Mouse (Mus musculus): Measurements from ENCODE around the gene Cers3. TPM values are rescaled to one million over a fixed set of nuclear protein-coding genes. Genes with fewer than 3 reads are reported as not detected.

Cers3 gene
- total and polyA plus RNA-seq, 3 experiments: 0.04 TPM; not detected in 2

DNA sequence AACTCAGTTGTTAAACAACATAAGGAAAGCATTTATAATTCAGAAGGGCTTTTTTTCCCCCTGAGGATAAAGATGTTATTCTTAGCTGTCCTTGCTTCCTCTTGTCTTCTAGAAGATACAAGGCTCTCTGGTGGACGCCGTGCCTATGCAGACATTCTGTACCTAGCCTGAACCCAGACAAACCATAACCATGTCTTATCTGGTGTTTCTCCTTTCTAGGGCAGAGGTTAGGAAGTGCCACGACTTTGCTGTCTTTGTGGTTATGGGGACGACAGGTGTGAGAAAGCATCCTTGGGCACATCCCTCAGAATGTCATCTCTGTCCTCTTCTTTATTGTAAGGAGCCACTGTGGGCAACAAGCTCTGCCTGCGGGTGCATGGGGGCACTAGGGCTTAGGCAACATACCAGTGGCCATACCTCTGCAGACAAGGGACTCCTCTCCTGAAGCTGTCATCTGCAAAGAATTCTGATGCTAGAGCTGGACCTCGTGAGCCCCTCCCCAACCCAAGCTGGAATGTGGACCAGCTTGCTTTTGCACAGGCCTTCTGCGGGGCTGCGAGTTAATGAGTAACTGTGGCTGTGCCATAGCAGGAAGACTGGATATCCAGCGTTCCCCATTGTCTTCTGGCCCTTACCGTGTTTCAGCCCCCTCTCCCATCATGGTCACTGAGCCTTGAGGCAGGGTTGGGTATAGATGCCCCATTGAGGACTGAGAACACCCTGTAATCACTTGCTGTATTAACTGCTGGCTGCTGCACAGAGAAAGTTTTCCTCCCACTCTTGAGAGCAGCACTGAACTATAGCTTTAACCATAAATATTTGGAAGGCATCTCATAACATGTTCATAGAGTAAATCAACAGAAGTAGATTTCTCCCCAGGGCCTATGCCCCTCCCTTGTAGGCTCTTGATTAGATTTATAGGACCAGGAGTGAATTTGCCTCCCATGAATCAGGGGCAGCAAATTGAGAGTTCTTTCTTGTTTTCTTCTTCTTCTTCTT lies 36.9 kb downstream of the Cers3 start:
- Histone ChIP-seq H3K27ac (ENCODE audit: control insufficient read depth, low read depth, low read length) (no peak overlapping the region), H3K9me3 (replicated peaks; ENCODE audit: insufficient read depth, low read length) (no peaks in the 10 kb centered on the region), H3K79me2 (ENCODE audit: control insufficient read depth, insufficient read depth, low read length, poor library complexity) (no peaks in the 10 kb centered on the region), H3K9ac (ENCODE audit: control insufficient read depth, low read depth, low read length, poor library complexity, severe bottlenecking) (no peak overlapping the region), H3K4me1 (ENCODE audit: control insufficient read depth in 1 of 2, insufficient read depth in 2 of 2, low read length in 2 of 2) (no peaks in the 10 kb centered on the region), H3K36me3 (ENCODE audit: control insufficient read depth in 1 of 2, insufficient read depth in 2 of 2, low read length in 2 of 2) (no peaks in the 10 kb centered on the region), H3K4me3 (ENCODE audit: control insufficient read depth in 1 of 2, insufficient read depth in 1 of 2, low read depth in 2 of 2, low read length in 2 of 2) (no peak overlapping the region), H3K27me3 (ENCODE audit: control insufficient read depth in 1 of 2, insufficient read depth in 2 of 2, low read length in 2 of 2) (no peaks in the 10 kb centered on the region; a peak in 2 of 4 replicates)
- no peak for DNase-seq (ENCODE audit: low read depth, low spot score)
- no peak for TF ChIP-seq ZNF384 (IDR thresholded peaks at IDR 0.05; ENCODE audit: low read depth, low read length)
- no peak for TF ChIP-seq ETS1 (IDR thresholded peaks at IDR 0.05; ENCODE audit: low read depth, low read length)
- no peak for TF ChIP-seq JUND (IDR thresholded peaks at IDR 0.05; ENCODE audit: low read depth, low read length)
- TF ChIP-seq NRF1 (IDR thresholded peaks at IDR 0.05; ENCODE audit: insufficient read depth, low read depth, low read length, poor library complexity, severe bottlenecking): no peak
- TF ChIP-seq MYB (IDR thresholded peaks at IDR 0.05; ENCODE audit: low read depth, low read length): no peak
- TF ChIP-seq TAL1 (IDR thresholded peaks at IDR 0.05; ENCODE audit: low read length): no peak
- no peak for TF ChIP-seq KAT2A (conservative IDR thresholded peaks at IDR 0.05; ENCODE audit: low read depth, low read length)
- no peak for TF ChIP-seq POLR2AphosphoS5 (IDR thresholded peaks at IDR 0.05; ENCODE audit: borderline replicate concordance, low read depth, low read length)
- no peak for TF ChIP-seq POLR2A (IDR thresholded peaks at IDR 0.05; ENCODE audit: control insufficient read depth in 1 of 2, insufficient read depth in 1 of 2, low read depth in 1 of 2, low read length in 2 of 2, poor library complexity in 1 of 2)
- no peak for TF ChIP-seq E2F4 (IDR thresholded peaks at IDR 0.05; ENCODE audit: borderline replicate concordance, low read depth, low read length)
- no peak for TF ChIP-seq UBTF (IDR thresholded peaks at IDR 0.05; ENCODE audit: borderline replicate concordance, insufficient read depth, low read depth, low read length)
- TF ChIP-seq MAX (IDR thresholded peaks at IDR 0.05; ENCODE audit: low read length): no peak
- TF ChIP-seq SMC3 (IDR thresholded peaks at IDR 0.05; ENCODE audit: low read depth, low read length): no peak
- TF ChIP-seq CHD1 (IDR thresholded peaks at IDR 0.05; ENCODE audit: low read depth, low read length): no peak
- no peak for TF ChIP-seq USF1 (IDR thresholded peaks at IDR 0.05; ENCODE audit: low read depth, low read length)
- no peak for TF ChIP-seq HCFC1 (IDR thresholded peaks at IDR 0.05; ENCODE audit: low read depth, low read length)

- no peaks in the 10 kb centered on the region for H3K79me2 ChIP-seq (ENCODE audit: control insufficient read depth, insufficient read depth, low read length, poor library complexity)
- no peak overlapping the region for H3K27ac ChIP-seq (ENCODE audit: control insufficient read depth, low read depth, low read length)
- H3K9me3 ChIP-seq (replicated peaks; ENCODE audit: insufficient read depth, low read length): no peaks in the 10 kb centered on the region
- no peak overlapping the region for H3K4me3 ChIP-seq (ENCODE audit: control insufficient read depth in 1 of 2, insufficient read depth in 1 of 2, low read depth in 2 of 2, low read length in 2 of 2)
- no peaks in the 10 kb centered on the region for H3K36me3 ChIP-seq (ENCODE audit: control insufficient read depth in 1 of 2, insufficient read depth in 2 of 2, low read length in 2 of 2)
- TF ChIP-seq HCFC1 (IDR thresholded peaks at IDR 0.05; ENCODE audit: low read depth, low read length): no peak
- TF ChIP-seq BHLHE40 (IDR thresholded peaks at IDR 0.05; ENCODE audit: borderline replicate concordance, low read depth, low read length): no peak
- no peak for TF ChIP-seq USF1 (IDR thresholded peaks at IDR 0.05; ENCODE audit: low read depth, low read length)
- TF ChIP-seq KAT2A (conservative IDR thresholded peaks at IDR 0.05; ENCODE audit: low read depth, low read length): no peak
- TF ChIP-seq GABPA (IDR thresholded peaks at IDR 0.05; ENCODE audit: low read depth, low read length): no peak
- no peak for TF ChIP-seq GATA1 (IDR thresholded peaks at IDR 0.05; ENCODE audit: low read depth, low read length)
- TF ChIP-seq TAL1 (IDR thresholded peaks at IDR 0.05; ENCODE audit: low read length): no peak
- no peak for TF ChIP-seq MEF2A (IDR thresholded peaks at IDR 0.05; ENCODE audit: extremely low read depth, insufficient replicate concordance, low read depth, low read length, poor library complexity, severe bottlenecking)
- no peak for TF ChIP-seq TCF12 (IDR thresholded peaks at IDR 0.05; ENCODE audit: low read depth, low read length)
- no peaks in the 10 kb centered on the region for H3K27me3 ChIP-seq (ENCODE audit: control insufficient read depth in 1 of 2, insufficient read depth in 2 of 2, low read length in 2 of 2)
- no peak for DNase-seq (ENCODE audit: low read depth, low spot score)
- H3K9ac ChIP-seq (ENCODE audit: control insufficient read depth, low read depth, low read length, poor library complexity, severe bottlenecking): no peak overlapping the region
- H3K4me1 ChIP-seq (ENCODE audit: control insufficient read depth in 1 of 2, insufficient read depth in 2 of 2, low read length in 2 of 2): no peaks in the 10 kb centered on the region
Observed at GRCm38 (mm10) chr7:66786476-66786875, 43.2 kb downstream of the Cers3 start.

All from MEL (cell line).